Mouse (Mus musculus) myocyte (in vitro differentiated cells): ENCODE measurements at regions not wholly inside any gene's neighbourhood (a gene's known extent, or its start where the extent isn't known, plus 50 kb on each side); places are given as distances from the start of the nearest gene placed in this dataset.

ENCODE experiments used
- E2F4 ChIP-seq: IDR thresholded peaks from one replicate; pipeline ENCODE4 v1.6.1; 2011; ENCODE audit warnings: mild to moderate bottlenecking, control low read depth, moderate library complexity; ENCODE audit not compliant: insufficient read depth
- MAX ChIP-seq: IDR thresholded peaks from one replicate; pipeline ENCODE4 v1.6.1; 2011; ENCODE audit warnings: low read depth, mild to moderate bottlenecking, control low read depth
- MYOD1 ChIP-seq, 3 experiments: IDR thresholded peaks; one replicate each; pipeline ENCODE4 v1.6.1; 2011; ENCODE audit warnings: control low read depth in 2 of 3, low read depth in 2 of 3, mild to moderate bottlenecking in 2 of 3, moderate library complexity in 1 of 3; ENCODE audit not compliant: insufficient read length in 2 of 3, control insufficient read depth in 1 of 3
- POLR2A ChIP-seq: IDR thresholded peaks from one replicate; pipeline ENCODE4 v1.6.1; 2011; ENCODE audit warnings: low read depth, mild to moderate bottlenecking, control low read depth, moderate library complexity; ENCODE audit not compliant: insufficient read length
- POLR2AphosphoS2 ChIP-seq: IDR thresholded peaks from one replicate; pipeline ENCODE4 v1.6.1; 2011; ENCODE audit warnings: low read depth, control low read depth; ENCODE audit not compliant: insufficient read length
- REST ChIP-seq: IDR thresholded peaks from one replicate; pipeline ENCODE4 v1.6.1; 2011; ENCODE audit warnings: mild to moderate bottlenecking, control low read depth, moderate library complexity; ENCODE audit not compliant: insufficient read depth, insufficient read length
- SRF ChIP-seq: IDR thresholded peaks from one replicate; pipeline ENCODE4 v1.6.1; 2011; ENCODE audit warnings: low read depth; ENCODE audit not compliant: control insufficient read depth, insufficient read length
- TCF12 ChIP-seq: IDR thresholded peaks from one replicate; pipeline ENCODE4 v1.6.1; 2011; ENCODE audit warnings: mild to moderate bottlenecking, control low read depth; ENCODE audit not compliant: poor library complexity, insufficient read depth, severe bottlenecking
- USF1 ChIP-seq: IDR thresholded peaks from one replicate; pipeline ENCODE4 v1.6.1; 2011; ENCODE audit warnings: low read depth, mild to moderate bottlenecking, control low read depth, moderate library complexity

GRCm38 (mm10) chr7:125384171-125384570 is 60.3 kb upstream of the Kdm8 start:
- no peak for TF ChIP-seq POLR2AphosphoS2
- TF ChIP-seq POLR2A = no peak
- no peak for TF ChIP-seq TCF12
- TF ChIP-seq MYOD1 (IDR thresholded peaks at IDR 0.05; ENCODE audit: control insufficient read depth in 1 of 3, insufficient read length in 2 of 3, low read depth in 2 of 3) = no peak
- no peak for TF ChIP-seq E2F4
- TF ChIP-seq MAX = no peak
- TF ChIP-seq REST = no peak
- TF ChIP-seq SRF = no peak
- TF ChIP-seq USF1 = no peak
